Mouse (Mus musculus): ENCODE measurements at regions not wholly inside any gene's neighbourhood (a gene's known extent, or its start where the extent isn't known, plus 50 kb on each side); places are given as distances from the start of the nearest gene placed in this dataset.
"Not testable (repeated sequence)": the region's sequence is repeated elsewhere in the genome, so short reads cannot be mapped to it uniquely, and the experiment has no call there.

DNA sequence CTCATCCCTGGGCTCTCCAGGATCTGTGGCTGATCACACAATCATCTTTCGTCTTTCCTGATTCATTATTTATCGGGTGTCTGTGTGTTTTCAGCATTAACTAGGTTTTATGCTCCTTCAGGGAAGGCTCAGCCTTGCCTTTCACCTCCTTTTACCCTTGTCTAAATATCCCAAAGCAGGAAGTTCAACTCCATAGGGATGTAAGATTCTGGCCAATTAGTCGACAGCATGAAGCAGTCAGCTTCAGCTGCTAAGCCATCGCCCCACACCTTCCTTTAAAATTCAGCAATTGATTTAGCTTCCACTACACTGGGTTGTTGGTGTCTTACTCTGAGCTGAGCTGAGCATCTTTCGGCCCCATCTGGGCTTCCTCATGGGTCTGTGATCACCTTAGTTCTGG lies 230.9 kb upstream of the Dpp6 start:
- no peak for DNase-seq

DNA sequence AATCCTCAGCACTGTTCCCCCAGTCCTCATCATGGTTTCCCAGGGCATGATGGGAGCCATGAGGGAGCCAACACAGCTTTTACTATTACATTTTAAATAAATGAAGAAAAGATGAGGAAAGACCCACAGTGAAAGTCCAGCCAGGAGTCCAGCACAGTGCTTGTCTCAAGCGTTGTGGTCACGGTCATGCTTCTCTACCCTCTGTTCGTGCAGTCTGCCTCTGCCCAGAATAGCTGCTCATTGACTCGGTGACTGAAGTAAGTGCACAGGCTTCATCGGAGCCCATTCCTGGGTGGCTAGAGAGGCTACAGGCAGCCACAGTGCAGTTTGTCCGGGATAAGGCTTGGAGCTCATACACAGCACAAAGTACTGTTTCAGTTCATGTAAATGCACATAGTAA lies 226.1 kb upstream of the Dpp6 start:
- no peak for DNase-seq

- DNase-seq: no peak
These were observed 224.7 kb upstream of the Dpp6 start for GRCm38 (mm10) chr5:26592341-26592740.

- DNase-seq: no peak
These were observed 219.0 kb upstream of the Dpp6 start for GRCm38 (mm10) chr5:26597991-26598390.

DNA sequence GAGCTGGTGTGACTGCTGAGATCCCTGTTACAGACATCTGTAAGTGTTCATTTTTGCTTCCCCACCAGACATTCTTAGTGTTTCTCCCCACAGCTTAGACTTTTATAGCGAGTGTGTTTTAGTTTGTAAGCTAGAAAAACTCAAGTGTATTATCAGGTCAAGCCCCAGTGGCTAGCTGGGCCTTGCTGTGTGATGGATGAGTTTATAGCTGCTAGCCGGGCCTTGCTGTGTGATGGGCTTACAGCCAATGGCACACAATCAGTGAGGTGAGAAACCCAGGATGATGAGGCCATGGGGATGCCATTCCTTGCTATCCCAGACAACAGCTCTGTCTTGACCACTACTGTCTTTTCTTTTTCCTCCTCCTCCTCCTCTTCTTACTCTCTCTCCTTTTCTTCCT lies 197.7 kb upstream of the Dpp6 start:
- DNase-seq: no peak

DNA sequence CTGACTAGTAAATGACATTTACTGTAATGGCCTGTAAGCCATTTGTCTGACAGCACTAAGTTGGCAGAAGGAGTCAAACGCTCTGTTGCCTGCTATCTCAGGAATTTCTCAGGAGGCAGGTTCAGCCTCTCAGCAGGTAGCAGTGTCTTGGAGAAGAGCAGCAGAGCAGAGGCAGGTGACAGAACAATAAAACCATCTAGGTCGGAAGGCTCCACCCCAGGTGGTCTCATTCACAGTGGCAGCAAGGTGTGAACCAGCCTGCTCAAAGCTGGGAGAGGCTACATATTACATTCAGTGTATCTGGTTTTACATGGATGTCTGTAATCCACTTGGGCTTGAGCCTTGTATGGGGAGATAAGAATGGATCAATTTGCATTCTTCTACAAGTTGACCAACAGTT lies 194.9 kb upstream of the Dpp6 start:
- DNase-seq: no peak

GRCm38 (mm10) chr5:26671478-26671877 lies 145.5 kb upstream of the Dpp6 start:
- no peak for DNase-seq

- no peak for DNase-seq
These were observed 127.2 kb upstream of the Dpp6 start for GRCm38 (mm10) chr5:26689775-26690174.

DNA sequence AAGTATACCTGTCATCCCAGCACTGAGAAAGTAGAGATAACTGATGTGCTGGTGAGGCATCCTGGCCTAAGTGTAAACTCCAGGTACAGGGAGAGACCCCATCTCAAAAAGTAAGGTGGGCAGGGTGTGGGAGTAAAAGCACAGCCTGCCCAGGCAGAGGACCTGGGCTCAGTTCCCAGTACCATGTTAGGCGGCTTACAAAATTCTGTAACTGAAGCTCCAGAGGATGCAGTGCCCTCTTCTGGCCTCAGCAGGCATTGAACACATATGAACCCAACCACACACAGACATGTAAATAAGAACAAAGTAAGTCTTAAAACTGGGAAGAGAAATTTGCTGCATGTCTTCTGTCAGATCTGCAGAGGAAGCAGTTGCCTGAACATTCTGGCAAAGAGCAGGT lies 125.9 kb upstream of the Dpp6 start:
- DNase-seq: no peak

GRCm38 (mm10) chr5:26692013-26692412 lies 125.0 kb upstream of the Dpp6 start:
- no peak for DNase-seq

- not testable (repeated sequence) for DNase-seq
These were observed 113.4 kb upstream of the Dpp6 start for GRCm38 (mm10) chr5:26703621-26704020.

DNA sequence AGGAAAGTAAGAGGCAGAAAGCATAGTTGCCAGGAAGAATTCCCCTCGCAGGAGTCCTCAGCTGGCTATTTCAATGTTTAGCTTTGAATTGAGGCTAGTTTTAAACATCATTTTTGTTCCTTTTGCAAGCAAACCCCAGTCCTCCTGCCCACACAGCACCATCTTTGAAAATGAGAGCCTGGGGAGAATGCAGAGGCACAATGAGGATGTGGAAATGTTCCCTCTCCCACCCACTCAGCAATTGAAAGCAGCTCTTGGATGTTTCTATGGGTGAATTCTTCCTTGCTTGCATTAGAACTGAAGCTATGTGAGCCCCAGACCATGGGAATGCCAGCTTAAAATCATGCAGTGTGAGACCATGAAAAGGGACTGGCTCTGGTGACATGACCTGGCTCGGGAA lies 109.3 kb upstream of the Dpp6 start:
- DNase-seq: no peak

DNA sequence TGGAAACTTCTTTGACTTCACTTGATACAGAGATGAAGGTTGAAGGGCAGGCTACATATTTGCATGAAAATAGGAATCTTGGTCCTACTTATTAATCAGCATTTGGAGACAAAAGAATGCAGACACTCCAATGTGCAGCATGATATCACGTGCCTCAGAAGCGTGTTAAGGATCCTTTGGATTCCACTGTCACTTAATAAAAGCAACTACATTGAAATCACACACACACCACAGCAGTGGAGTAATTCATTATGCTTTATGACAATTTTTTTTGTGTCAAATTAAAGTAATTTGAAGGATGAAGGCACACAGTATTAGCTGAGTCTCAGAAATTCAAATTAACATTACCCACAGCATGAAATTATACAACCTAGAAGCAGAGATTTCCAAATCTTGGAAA lies 92.5 kb upstream of the Dpp6 start:
- no peak for DNase-seq

GRCm38 (mm10) chr5:26725953-26726352 lies 91.0 kb upstream of the Dpp6 start:
- no peak for DNase-seq

- DNase-seq: not testable (repeated sequence)
These were observed 65.8 kb upstream of the Dpp6 start for GRCm38 (mm10) chr5:26751196-26751595.

DNA sequence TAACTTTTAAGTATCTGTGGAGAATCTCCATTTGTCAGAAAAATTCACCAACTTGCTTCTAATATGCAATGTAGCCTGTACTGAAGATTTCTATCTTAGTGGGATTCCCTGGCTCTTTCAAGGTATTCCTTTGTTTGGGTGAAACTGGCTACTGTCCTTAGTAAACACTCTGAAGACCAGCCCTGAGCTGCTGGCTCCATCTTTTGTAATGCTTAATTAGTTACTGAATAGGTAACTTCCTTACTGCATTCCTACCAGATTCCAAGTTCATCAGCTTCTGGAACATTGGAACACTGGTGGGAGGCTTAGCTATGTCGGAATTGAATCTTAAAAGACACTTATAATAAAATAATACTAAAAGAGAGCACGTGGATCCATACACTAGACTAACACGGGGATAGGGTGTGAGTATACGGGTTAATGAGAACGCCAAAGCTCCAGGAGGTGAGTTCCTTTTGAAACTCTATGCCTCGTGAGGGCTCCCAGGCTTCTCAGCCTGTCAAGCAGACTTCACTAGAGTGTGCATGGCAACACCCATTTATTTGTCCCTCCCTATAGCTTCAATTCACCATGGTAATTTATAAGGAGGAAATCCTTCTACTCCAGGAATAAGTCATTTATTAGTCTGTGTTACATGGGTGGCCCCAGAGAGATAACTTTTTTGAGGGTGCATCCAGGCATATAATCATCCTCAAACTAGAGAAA lies 65.2 kb upstream of the Dpp6 start:
- not testable (repeated sequence) for DNase-seq

GRCm38 (mm10) chr5:26754129-26754528 lies 62.9 kb upstream of the Dpp6 start:
- DNase-seq: peak; percentile 37 to 70
